Mouse (Mus musculus) regulatory T cell (primary cell): Measurements from ENCODE around the gene Eps8.
"Not testable (repeated sequence)": the region's sequence is repeated elsewhere in the genome, so short reads cannot be mapped to it uniquely, and the experiment has no call there.

Source experiments
- in situ Hi-C: fragments of 300-600 bp; cut with MboI, MseI; formaldehyde crosslinking; loops from one replicate; pipeline ENCODE4 v1.15.1; 2025; ENCODE audit warnings: high pct_unique_total_duplicates

Gene Eps8

GRCm38 (mm10) chr6:137490115-137490514 is 164.6 kb downstream of the Eps8 start:
- in situ Hi-C loops, result no loop called here

DNA sequence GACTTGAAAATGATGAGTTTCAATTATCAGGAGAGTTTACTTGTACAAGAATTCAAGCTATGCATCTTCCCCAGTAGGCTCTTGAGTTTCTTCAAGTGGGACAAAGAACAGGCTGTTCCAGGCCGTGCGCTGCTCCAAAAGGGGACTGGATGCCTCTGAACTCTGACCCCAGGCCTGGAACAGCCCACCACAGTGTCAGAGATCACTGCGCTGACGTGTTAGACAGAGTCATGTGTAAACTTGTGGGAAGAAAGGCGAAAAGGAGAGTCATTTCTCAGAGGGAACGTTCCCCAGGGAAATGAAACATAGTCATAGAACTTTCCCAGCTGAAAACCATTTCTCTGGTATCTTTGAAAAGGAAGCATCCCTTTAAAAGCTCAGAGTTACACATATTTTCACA is 167.2 kb downstream of the Eps8 start:
- in situ Hi-C loops, result no loop called here

DNA sequence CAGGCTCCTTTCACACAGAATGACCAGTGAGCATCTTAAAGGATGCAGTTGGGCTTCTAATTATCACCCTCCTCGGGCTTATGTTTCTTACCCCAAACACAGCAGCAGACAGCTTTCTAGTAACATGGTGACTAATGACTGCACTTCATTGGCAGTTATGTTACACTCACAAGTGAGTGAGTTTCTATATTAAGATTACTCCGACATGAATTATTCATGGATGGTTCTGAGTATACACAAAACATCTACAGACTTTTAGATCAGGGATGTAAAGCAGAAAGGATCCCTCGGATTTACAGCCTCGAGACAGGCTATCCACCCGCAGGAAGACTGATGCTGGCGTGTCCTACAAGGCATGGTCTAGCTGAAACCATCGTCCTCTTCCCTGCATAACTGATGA is 171.8 kb downstream of the Eps8 start:
- in situ Hi-C loops, result no loop called here

DNA sequence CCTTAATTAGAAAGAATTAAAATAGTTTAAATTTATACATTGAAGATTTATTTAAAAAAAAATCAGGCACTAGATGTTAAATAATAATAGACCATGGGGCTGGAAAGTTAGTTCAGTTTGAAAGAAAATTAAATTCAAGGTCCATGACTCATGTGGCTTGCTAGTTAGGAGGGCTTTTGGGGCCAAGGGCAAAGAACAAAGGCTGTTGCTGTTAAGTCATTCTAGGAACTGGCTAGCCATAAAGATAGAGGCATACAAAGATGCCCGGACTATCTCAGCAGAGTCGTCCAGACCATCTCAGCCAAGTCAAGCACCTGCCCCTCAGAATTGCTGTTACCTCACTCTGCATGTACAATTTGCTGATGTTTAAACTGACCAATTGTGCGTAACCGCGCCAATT is 179.0 kb downstream of the Eps8 start:
- in situ Hi-C loops, result not testable (repeated sequence)

DNA sequence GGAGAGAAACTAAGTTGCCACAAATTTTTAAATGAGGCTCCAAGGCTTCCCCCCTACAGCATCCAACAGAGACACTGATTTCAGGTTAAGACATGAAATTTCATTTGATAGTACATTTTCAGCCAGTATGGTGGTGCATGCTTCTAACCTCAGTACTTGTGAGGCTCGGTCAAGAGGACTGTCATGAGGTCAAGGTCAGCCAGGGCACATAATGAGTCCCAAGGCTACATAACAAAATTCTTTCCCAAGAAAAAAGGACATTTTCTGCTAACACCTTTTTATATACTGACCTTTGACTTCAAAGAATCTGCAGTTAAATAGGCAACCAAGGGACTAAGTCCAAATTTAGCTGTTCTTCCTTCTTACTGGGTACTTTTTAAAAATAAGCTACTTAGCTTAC is 181.2 kb downstream of the Eps8 start:
- in situ Hi-C loops, result loop anchor here (25.0 kb wide), 1 partner anchor 89 kb away; no protein-coding TSS in a partner anchor

DNA sequence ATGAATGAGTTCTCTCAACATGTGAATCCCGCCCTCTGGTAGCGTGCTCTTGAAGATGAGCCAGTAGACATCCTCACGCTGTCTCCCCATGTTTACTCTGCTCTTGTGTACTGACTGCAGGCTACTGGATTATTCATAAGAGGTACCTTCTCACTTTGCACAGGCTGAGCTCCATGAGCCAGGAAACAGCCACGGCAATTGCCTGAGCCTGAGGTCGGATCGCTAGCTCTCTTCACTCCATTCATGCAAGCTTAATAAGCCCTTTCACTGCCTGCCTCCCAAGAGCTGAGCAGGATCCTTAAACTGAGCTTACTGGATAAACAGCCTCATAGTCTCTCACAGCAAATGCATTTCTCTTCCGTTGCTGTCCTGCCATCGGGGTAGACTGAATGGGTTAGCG is 182.5 kb downstream of the Eps8 start:
- in situ Hi-C loops, result loop anchor here (25.0 kb wide), 1 partner anchor 90 kb away; no protein-coding TSS in a partner anchor

- in situ Hi-C loops, result loop anchor here (25.0 kb wide), 1 partner anchor 91 kb away; no protein-coding TSS in a partner anchor
These were observed 183.6 kb downstream of the Eps8 start for GRCm38 (mm10) chr6:137470901-137471598.

- in situ Hi-C loops, result loop anchor here (25.0 kb wide), 1 partner anchor 93 kb away; no protein-coding TSS in a partner anchor
These were observed 185.1 kb downstream of the Eps8 start for GRCm38 (mm10) chr6:137469541-137469940.

DNA sequence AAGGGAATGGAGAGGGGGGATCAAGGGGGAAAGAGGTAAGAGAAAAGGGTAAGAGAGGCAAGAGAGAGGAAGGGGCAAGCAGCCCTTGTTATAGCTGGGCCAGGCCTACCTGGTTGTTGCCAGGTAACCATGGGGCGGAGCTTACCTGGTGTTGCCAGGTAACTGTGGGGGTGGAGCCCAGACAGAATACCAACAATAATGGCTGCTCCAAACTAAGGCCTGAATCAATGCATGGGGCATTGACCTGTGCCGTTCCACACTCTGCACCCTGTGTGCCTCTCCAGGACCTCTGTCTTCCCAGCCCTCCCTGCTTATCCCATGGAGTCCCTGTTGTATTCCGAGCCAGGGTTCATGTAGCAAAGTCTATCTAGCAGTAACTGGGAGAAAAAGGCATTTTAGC is 187.0 kb downstream of the Eps8 start:
- in situ Hi-C loops, result loop anchor here (25.0 kb wide), 1 partner anchor 95 kb away; no protein-coding TSS in a partner anchor

GRCm38 (mm10) chr6:137466256-137466655 is 188.4 kb downstream of the Eps8 start:
- in situ Hi-C loops, result loop anchor here (25.0 kb wide), 1 partner anchor 96 kb away; no protein-coding TSS in a partner anchor

DNA sequence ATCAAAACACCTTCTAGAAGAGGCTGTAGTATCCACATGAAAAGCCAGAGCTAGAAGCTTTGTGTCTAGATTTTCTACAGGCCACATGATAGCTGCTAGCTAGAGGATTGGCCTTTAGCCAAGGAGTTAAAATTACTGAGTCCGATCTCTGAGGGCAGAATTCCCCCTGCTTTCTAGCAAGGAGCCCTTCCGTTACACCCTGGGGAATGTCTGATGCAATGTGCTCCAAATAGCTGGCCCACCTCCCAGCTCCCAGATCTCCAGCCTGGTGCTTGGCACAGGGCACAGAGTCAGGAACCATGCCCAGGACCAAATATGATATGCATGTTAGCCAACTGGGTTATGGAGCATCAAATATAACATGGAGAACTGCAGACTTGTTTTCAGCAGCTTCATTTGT is 189.4 kb downstream of the Eps8 start:
- in situ Hi-C loops, result loop anchor here (25.0 kb wide), 1 partner anchor 97 kb away; no protein-coding TSS in a partner anchor

DNA sequence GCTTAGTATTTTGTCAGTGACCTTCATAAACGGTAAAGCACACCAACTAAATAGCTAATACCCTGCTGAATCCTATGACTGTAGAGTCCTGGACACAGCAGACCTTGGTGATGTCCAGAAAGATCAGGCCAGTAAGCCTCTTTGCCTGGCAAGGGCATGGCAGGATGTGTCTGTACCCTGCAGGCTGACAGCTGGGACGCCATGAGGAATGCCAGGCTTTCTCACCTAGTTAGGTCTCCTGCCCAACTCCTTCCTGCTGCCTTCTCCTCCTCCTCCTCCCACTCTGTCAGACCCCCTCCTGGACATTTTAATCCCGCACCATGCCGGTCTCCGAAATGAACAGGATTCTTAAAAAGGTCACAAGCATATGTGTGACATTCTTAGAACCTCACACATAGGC is 190.9 kb downstream of the Eps8 start:
- in situ Hi-C loops, result loop anchor here (25.0 kb wide), 1 partner anchor 99 kb away; no protein-coding TSS in a partner anchor

DNA sequence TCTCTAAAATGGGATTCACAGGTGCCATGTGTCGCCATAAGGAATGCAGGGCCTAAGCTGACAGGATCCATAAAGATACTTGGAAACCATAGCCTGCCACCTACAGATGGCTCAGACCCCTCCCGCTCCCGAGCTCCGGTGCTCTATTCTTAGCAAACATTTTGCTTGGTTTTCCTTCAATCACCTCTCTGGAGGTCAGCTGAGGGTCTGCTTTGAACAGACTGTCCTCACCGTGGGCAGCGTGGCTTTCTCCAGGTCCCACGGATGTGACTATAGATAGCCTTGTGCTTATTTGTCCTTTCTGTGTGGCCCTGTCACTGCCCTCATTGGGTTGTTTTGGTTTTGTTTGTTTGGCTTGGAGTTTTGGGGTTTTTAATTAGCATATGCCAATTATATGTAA is 196.5 kb downstream of the Eps8 start:
- in situ Hi-C loops, result loop anchor here (25.0 kb wide), 1 partner anchor 104 kb away; no protein-coding TSS in a partner anchor

GRCm38 (mm10) chr6:137457210-137457609 is 197.5 kb downstream of the Eps8 start:
- in situ Hi-C loops, result loop anchor here (25.0 kb wide), 1 partner anchor 105 kb away; no protein-coding TSS in a partner anchor

DNA sequence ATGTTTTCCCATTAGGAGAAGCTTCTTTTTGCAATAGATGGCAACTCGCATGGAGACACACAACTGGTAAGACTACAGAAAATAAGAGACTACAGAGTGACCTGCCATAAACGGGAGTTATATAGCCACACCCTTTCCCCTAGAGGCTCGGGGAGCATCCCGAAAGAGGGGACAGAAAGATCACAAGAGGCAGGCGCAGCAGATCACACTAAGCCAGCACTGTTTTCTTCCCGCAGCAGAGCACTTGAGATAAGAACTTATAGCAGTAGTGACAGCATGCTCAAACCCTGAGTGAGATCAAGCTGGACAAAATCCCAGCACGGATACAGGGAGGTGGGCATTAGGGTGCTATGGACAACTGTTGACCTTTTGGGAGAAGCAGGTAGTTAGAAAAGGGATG is 198.6 kb downstream of the Eps8 start:
- in situ Hi-C loops, result loop anchor here (25.0 kb wide), 1 partner anchor 106 kb away; no protein-coding TSS in a partner anchor

DNA sequence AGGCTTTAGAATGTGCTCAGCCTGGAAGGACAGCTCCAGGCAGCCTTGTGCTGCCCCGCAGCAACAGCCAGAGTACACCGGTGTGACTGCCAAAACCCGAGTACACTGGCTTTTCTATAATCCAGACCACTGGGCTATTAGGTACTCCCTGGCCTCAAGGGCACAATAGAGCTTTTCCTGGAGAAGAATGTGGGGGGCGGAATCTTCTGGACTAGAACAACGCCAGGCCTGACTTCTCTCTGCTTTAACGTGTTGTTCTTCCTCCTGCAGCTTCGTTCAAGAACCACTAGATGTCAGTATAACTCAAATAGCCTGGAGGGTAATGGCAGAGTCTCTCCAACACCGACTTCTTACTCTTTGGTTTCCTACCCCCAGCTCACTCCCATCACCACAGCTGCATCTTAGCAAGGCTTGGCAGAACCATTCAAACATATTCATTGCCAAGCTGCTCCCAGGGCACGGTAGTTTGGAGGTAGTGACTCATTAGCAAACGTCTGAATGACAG is 199.1 kb downstream of the Eps8 start:
- in situ Hi-C loops, result loop anchor here (25.0 kb wide), 1 partner anchor 107 kb away; no protein-coding TSS in a partner anchor

DNA sequence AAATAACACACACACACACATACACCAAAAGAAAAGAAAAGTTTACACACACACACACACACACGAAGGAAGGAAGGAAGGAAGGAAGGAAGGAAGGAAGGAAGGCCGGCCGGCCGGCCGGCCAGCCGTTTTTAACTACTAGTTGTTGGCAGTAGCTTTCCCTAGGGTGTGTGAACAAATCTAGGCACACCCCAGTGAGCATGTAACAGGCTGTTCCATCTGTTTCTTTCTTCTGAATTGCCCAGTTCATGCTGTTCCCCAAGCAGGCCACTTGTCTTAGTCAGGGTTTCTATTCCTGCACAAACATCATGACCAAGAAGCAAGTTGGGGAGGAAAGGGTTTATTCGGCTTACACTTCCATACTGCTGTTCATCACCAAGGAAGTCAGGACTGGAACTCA is 208.6 kb downstream of the Eps8 start:
- in situ Hi-C loops, result not testable (repeated sequence)

DNA sequence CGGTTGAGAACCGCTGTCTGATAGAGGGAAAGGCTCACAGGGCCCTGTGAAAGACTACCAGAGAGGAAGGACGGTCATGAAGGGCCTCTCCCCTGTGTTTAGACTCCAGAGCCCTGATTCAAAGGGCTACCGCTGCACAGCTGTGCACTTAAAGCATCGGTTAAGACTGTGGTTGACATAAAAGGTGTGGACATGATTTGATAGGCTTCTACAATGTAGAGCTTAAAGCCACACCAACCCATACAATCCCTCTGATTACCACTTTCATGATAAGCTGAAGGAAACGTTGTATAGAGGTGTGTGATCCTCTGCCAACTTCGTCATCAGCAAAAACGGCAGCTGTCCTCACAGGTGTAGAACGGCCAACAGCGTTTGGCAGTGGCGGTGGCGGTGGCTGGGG is 211.6 kb downstream of the Eps8 start:
- in situ Hi-C loops, result no loop called here

GRCm38 (mm10) chr6:137440559-137441486 is 213.9 kb downstream of the Eps8 start:
- in situ Hi-C loops, result no loop called here

- in situ Hi-C loops, result no loop called here
These were observed 216.6 kb downstream of the Eps8 start for GRCm38 (mm10) chr6:137437902-137438580.

DNA sequence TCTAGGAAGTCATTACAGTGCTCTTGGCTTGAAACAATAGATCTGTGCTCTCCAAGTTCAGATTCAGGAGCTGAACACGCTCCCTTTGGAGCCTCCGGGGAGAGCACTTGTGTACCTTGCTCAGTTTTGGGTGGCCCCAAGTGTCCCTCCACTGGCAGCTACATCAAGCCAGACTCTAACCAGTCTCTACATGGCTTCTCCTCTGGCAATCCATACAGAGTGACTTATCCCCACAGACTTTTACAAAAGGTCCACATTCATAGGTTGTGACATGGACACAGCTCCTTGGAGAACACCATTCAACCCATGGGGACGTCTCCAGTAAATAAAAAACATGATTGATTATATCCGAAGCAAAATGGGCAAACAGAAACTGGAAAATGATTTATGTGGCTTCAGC is 217.2 kb downstream of the Eps8 start:
- in situ Hi-C loops, result no loop called here
